Mouse (Mus musculus): ENCODE measurements around the gene Cep85l.
A peak's percentile ranks its signal among the peaks of the same experiment; 100 is the strongest.

Cep85l gene

DNA sequence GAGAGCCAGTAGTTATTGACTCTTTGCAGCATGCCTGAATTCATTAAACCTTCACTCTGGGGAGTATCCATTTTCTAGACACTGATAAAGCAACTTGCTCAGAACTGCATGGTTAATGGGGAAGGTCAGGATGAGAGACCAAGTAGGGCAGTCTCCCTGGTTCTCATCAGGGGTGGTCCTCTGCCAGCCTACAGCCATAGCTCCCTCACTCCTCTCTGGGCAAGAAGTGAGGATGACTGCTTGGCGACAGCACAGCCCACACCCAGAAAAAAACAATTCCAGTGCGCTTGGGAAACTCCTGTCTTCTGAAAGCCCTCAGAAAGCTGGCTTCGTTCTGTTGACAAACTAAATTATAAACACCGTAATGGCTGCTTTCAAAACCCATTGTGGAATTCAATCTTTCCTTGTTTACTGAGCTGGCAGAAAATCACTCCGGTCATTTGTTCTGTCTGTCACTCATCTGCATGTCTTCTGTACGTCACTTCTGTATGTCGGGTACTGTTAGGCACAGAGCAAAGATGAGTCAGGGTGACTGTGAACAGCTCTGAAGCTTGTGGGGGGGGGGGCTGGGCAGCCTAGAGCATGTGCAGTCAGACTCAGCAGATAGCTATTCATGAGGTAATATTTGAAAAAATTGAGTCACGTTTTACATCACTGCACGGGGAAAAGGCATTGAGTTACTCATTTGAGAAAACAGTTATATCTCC lies 15.3 kb upstream of the Cep85l start:
- no peak for DNase-seq (ENCODE audit: low read depth, low spot score)

DNA sequence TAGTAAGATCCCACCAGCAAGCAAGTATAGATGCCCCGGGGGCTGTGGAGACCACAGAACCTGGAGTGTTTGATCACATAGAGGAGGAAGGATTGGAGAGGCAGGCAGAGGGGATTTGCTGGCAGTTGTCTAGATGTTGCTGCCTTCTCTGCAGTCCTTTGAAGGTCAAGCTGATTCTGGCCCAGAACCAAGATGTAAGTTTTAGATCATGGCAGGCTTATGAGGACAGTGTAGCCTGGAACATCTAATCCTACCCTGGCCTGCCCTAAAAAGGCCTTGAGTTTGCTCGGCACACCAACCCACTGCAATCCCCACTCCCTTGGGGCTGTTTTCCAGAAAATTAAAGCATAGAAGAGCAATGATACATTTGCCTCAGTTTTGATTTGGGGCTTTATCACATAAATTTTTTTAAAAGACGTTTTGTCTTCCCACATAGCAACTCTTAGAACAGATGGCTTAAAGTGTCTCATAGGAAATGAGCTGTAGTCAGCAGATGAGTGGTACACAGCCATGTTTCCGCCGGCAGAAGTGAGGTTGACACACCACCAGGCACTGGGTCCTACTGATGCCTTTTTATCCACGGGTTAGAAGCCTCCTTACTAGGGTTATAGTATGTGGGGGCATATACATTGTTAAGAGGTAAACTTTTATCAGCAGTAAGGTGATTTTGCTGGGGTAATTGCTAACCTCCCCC lies 8.6 kb upstream of the Cep85l start:
- no peak for DNase-seq (ENCODE audit: low read depth, low spot score)

DNA sequence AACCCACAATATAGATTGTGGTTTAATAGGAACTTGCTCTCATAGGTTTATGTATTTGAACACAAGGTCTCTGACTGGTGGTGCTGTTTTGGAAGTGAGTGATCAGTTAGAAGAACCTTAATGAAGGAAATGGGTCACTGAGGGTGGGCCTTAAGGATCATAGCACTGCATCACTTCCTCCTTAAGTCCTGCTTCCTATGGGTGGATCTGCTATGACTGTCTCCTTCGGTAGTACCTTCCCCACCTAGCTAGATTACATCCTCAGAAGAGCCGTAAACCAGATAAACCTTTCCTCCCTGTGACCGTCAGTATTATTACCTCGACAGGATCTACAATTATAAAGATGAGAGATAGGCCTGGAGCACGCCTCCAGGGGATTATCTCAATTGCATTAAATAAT lies 5.7 kb upstream of the Cep85l start:
- no peak for DNase-seq (ENCODE audit: low read depth, low spot score)

DNA sequence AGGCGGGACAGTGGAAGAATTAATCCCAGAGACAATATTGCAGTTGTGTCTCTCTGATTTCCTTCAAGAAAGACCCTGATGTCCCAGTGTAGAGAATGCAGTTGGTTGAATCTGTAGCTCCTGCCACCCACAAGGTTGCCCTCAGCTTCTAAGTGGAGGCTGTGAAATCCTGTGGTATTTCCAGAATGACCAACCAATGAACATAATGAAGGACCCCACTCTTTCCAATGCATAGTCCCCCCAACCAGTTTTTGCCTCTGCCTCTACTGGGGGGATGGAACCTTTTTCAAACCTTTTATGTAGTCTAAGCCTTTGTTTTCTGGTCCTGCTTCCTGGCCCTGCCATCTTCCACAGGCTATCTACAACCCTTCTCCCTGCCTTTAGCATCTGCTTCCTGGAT lies 5.1 kb upstream of the Cep85l start:
- DNase-seq (ENCODE audit: low read depth, low spot score): no peak

GRCm38 (mm10) chr10:53382696-53383365 lies 3.1 kb upstream of the Cep85l start:
- DNase-seq (ENCODE audit: low read depth, low spot score): no peak

GRCm38 (mm10) chr10:53378981-53379708 lies 602 bp downstream of the Cep85l start:
- peak; percentile 54 for DNase-seq (ENCODE audit: low read depth, low spot score)

DNA sequence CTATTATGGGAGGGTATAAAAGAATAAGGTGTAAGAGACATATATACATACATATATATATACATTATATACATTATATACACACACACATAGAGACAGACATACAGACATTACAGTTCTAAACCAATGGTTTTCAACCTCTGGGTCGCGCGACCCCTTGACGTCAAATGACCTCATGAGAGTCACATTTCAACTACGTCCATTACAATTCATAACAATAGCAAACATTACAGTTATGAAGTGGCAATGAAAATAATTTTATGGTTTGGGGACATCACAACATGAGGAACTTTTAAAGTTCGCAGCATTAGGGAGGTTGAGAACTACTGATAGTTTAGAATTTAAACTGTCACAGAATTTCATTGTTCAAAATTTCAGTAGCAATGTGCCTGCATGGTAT lies 1.5 kb downstream of the Cep85l start:
- DNase-seq (ENCODE audit: low read depth, low spot score): no peak

DNA sequence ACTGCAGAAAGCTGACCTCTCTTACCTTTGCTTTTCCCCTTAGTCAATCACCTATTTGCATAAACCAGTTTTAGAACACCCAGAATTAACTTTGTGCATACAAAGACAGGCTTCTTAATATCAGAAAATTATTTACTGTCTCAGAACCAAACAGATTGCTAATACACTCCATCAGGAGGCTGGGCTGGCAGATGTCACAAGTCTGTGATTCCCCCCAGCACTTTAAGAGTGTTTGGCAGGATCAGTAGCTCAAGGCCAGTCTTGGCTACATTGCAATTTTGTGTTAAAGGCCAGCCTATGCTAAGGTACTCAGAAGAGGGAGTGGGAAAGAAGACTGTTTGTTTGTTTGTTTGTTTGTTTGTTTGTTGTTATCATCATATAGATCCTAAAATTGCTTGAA lies 2.7 kb downstream of the Cep85l start:
- DNase-seq (ENCODE audit: low read depth, low spot score): no peak

GRCm38 (mm10) chr10:53373885-53374578 lies 5.7 kb downstream of the Cep85l start:
- no peak for DNase-seq (ENCODE audit: low read depth, low spot score)

DNA sequence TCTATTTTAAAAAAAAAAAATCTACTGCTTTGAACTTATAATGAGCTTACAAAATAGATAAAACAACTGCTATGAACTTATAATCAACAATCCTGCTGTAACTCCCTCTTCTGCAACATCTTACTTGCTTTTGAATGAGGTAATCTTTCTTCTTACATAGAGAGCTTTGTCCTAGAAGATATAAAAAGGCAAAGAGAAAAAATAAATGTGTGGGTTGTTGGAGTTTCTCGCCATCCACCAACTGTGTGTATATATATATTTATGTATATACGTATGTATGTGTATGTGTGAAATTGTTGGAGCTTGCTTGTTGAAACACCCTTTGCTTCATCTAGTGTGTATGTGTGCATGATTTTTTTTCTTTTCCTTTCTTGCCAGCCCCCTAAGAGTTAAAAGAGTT lies 12.5 kb downstream of the Cep85l start:
- no peak for DNase-seq (ENCODE audit: low read depth, low spot score)

- DNase-seq (ENCODE audit: low read depth, low spot score): no peak
Observed at GRCm38 (mm10) chr10:53364311-53364710, 15.4 kb downstream of the Cep85l start.

DNA sequence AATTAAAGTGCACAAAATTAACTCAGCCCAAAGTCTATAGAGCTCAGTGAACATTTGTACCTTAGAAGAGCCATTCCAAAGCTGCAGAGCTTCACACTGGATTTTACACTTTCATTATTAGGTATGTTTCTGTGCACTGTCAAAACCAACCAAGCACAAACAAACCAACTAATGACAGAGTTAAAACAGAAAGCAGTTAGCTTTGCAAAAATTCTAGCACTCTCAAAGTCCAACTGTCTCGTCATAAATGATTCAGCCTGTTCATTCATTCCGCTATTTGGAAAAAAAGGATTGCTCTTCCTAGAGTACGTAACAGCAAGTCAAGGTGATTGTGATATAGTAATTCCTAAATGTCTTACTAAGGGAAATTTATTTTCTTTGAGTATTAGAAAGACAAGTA lies 20.7 kb downstream of the Cep85l start:
- DNase-seq (ENCODE audit: low read depth, low spot score): no peak

GRCm38 (mm10) chr10:53353665-53354064 lies 26.1 kb downstream of the Cep85l start:
- DNase-seq (ENCODE audit: low read depth, low spot score): no peak

DNA sequence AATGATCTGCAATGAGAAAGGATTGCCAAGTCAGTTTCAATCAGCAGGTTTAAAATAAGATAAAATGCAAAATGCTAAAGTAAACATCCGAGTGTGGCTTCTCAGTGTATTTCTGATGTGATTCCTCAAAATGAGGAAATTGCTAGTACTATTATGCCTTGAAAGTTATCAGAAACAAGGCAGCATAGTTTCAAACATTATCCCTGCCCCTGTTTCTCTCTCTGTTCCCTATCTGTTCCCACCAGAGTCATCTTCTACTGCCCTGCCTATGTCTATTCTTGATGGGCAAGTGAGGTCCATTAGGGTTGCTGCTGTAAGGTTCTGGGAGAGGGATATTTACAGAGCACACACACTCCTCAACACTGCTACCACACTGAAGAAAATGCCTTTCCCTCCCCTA lies 30.5 kb downstream of the Cep85l start:
- DNase-seq (ENCODE audit: low read depth, low spot score): no peak

GRCm38 (mm10) chr10:53347787-53348755 lies 31.7 kb downstream of the Cep85l start:
- DNase-seq (ENCODE audit: low read depth, low spot score): peak; percentile 78

- no peak for DNase-seq (ENCODE audit: low read depth, low spot score)
Observed at GRCm38 (mm10) chr10:53346916-53347315, 32.8 kb downstream of the Cep85l start.

DNA sequence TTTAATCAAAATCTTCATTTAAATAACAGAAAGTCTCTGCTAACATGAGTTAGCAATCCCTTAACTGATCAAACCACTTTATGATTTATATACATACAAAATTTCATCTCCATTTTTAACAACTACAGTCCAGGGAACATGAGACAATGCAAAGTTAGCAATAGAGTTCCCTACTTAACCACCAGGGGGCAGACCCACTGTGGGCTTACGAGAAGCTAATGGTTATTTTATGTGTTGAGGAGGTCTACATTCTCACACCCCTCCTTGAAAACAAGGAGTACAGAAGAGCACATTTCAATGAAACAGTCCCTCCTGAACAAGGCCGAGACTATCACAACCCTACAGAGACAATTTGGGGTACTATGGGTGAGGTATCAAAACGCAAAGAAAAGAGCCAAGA lies 33.2 kb downstream of the Cep85l start:
- peak; percentile 52 for DNase-seq (ENCODE audit: low read depth, low spot score)

- DNase-seq (ENCODE audit: low read depth, low spot score): no peak
Observed at GRCm38 (mm10) chr10:53345508-53345907, 34.2 kb downstream of the Cep85l start.

DNA sequence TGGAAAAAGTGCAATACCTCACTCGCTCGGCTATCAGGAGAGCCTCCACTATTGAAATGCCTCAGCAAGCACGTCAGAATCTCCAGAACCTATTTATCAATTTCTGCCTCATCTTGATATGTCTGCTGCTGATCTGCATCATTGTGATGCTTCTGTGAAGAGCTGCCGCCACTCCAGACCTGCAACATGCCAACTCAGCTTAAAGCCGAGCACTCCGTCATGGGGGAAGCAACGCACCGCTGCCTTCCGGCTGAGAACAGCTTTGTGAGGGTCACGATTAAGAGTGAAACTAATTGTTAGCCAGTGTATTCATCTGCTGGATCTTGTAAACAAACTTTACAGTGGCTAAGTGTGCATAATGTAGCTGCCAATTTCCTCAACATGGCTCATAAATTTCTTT lies 35.9 kb downstream of the Cep85l start:
- no peak for DNase-seq (ENCODE audit: low read depth, low spot score)

GRCm38 (mm10) chr10:53343384-53343783 lies 36.4 kb downstream of the Cep85l start:
- DNase-seq (ENCODE audit: low read depth, low spot score): no peak
